Mouse (Mus musculus) subcutaneous adipose tissue, adult 2 months (tissue): ENCODE measurements around the gene Scgb2a2. TPM values are rescaled to one million over a fixed set of nuclear protein-coding genes. Genes with fewer than 3 reads are reported as not detected.

Source experiments
- polyA plus RNA-seq: library from polyadenylated mRNA; depleted of rRNA; stranded (reverse); fragments of >200 nt; gene quantifications from 2 replicates; pipeline ENCODE4 v1.2.3, GENCODE M21; 2012; ENCODE audit warnings: low replicate concordance; rRNA removed

Gene Scgb2a2
- polyA plus RNA-seq = not detected in 2 replicates

DNA sequence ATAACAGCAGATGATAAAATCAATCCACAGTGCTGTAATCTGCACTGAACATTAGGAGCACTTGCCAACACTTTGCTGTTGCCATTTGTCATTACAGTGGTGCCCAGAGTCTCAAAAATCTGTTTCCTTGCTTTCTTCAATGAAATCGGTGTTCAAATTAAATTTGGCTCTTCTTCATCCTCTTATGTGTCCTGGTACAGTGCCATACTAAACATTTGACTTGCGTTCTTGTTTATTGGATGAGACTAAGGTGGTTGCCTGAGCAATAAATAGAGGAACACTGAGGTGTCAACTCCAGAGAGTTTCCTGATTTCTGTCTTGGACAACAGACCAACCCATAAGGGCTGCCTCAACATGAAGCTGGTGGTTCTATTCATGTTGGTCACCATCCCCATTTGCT lies at the start of gene Scgb2a2:
Gene Scgb2a2, plus strand, starts transcription at position 301 of the 400 bp plus-strand sequence.

DNA sequence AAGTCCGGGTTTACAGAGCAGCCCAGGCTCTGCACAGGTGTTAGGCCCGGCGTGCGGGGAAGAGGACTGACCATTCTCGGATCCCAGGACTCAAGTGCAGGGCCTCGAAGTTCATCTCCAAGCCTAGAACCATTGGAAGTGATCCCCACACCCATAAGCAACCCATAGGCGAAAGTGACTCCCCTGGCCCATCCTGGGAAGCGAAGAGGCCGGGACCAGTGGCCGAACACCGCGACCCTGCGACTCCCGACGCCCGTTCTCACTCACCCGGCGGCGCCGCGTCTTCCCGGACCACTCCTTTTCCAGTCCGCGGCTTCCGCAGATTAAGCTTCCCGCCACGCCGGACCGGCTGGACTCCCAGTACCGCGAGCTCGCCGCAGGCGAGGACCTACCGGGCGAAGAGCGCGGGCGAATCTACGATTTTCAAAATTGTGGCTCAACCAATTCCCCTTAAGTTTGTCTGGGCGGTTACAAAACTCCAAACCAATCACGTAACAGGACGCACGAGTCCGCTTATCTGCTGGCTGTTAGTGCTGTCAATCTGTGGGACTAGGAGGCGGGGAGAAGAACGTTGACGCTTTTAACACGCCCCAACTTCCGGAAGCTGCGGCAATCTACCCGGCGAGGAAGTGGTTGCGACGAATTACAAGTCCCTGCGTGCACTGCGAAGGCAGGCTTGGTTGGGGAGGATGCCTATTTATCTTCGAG lies 51.9 kb downstream of the Scgb2a2 start, which contains the start of gene Incenp:
Gene Incenp, minus strand, starts transcription at position 480 of the 708 bp plus-strand sequence.

Other genes with a start within 250 kb of the Scgb2a2 start
- 5.6 and 19.3 TPM in 2 replicates for gene Incenp, start 52.0 kb downstream of the Scgb2a2 start, polyA plus RNA-seq
- 2,651 and 3,085 TPM in 2 replicates for gene Fth1, start 133.0 kb downstream of the Scgb2a2 start, polyA plus RNA-seq
- gene Best1, start 154.1 kb downstream of the Scgb2a2 start, polyA plus RNA-seq = 1.4 and 2.2 TPM in 2 replicates
- 43.1 and 45.3 TPM in 2 replicates for gene Rab3il1, start 154.1 kb downstream of the Scgb2a2 start, polyA plus RNA-seq
- 321 and 1,478 TPM in 2 replicates for gene Fads3, start 194.0 kb downstream of the Scgb2a2 start, polyA plus RNA-seq